ENCODE assay signal across 21 mouse cellular contexts in genomic region chr8:125778919-125779318, GRCm38 (mm10). TPM values are rescaled to one million over a fixed set of nuclear protein-coding genes. Genes with fewer than 3 reads are reported as not detected.
DNase-seq lines count a peak whose midpoint lies in the region; ATAC-seq lines count a peak whose summit lies in the region.
"Had no signal": no experiment of that assay in that cellular context is flagged by ENCODE, and none has a peak within 500 bp of the region (broad histone marks: within the 10 kb centered on the region; RNA-seq: fewer than 3 reads in every experiment).

No protein-coding gene starts in this region.

- no peak overlapping the region for H3K27ac ChIP-seq in forebrain, embryonic 12.5 days
- H3K27ac ChIP-seq in forebrain, embryonic 15.5 days (replicated peaks) = no peak overlapping the region
- H3K27ac ChIP-seq: hindbrain, embryonic 15.5 days; limb, embryonic 13.5 days; midbrain, embryonic 12.5 days; neural tube, embryonic 13.5 days had no signal

- H3K4me3 ChIP-seq in forebrain, embryonic 12.5 days (replicated peaks) = no peak overlapping the region
- H3K4me3 ChIP-seq in forebrain, embryonic 15.5 days = no peak overlapping the region
- H3K4me3 ChIP-seq: hindbrain, embryonic 15.5 days; limb, embryonic 13.5 days; midbrain, embryonic 12.5 days; neural tube, embryonic 13.5 days had no signal

- H3K27me3 ChIP-seq in forebrain, embryonic 12.5 days = no peaks in the 10 kb centered on the region
- no peaks in the 10 kb centered on the region for H3K27me3 ChIP-seq in forebrain, embryonic 15.5 days
- H3K27me3 ChIP-seq: hindbrain, embryonic 15.5 days; limb, embryonic 13.5 days; midbrain, embryonic 12.5 days; neural tube, embryonic 13.5 days had no signal

- 92% methylated on average over 5 of the region's 5 CpGs for WGBS in forebrain, embryonic 12.5 days
- WGBS in forebrain, embryonic 15.5 days = 93% methylated on average over 5 of the region's 5 CpGs

- no peaks in the 10 kb centered on the region for H3K36me3 ChIP-seq in forebrain, embryonic 12.5 days (replicated peaks)
- no peaks in the 10 kb centered on the region for H3K36me3 ChIP-seq in forebrain, embryonic 15.5 days
- H3K36me3 ChIP-seq: hindbrain, embryonic 15.5 days; limb, embryonic 13.5 days; midbrain, embryonic 12.5 days; neural tube, embryonic 13.5 days had no signal

- 0 out of 2 replicates have a peak, but pooled peaks have one; percentile 53 for ATAC-seq in forebrain, embryonic 12.5 days (ENCODE audit: low FRiP score)
- no peak for ATAC-seq in forebrain, embryonic 15.5 days (replicated peaks)
- ATAC-seq in megakaryocyte, adult 5-6 weeks (ENCODE audit: poor library complexity, severe bottlenecking) = no peak
- ATAC-seq: intestine, embryonic 16.5 days; lung, postnatal 0 days had no signal

- no peak overlapping the region for H3K9ac ChIP-seq in forebrain, embryonic 12.5 days
- no peak overlapping the region for H3K9ac ChIP-seq in forebrain, embryonic 15.5 days (replicated peaks)
- H3K9ac ChIP-seq: hindbrain, embryonic 15.5 days; limb, embryonic 13.5 days; midbrain, embryonic 12.5 days; neural tube, embryonic 13.5 days had no signal

- 0 out of 2 replicates have a peak, but pooled peaks cover 3% of the 10 kb centered on the region for H3K4me1 ChIP-seq in forebrain, embryonic 12.5 days
- H3K4me1 ChIP-seq in forebrain, embryonic 15.5 days = no peaks in the 10 kb centered on the region
- H3K4me1 ChIP-seq: hindbrain, embryonic 15.5 days; midbrain, embryonic 12.5 days; neural tube, embryonic 13.5 days had no signal

- no peaks in the 10 kb centered on the region for H3K9me3 ChIP-seq in forebrain, embryonic 12.5 days
- no peaks in the 10 kb centered on the region for H3K9me3 ChIP-seq in forebrain, embryonic 15.5 days
- H3K9me3 ChIP-seq: hindbrain, embryonic 15.5 days; limb, embryonic 13.5 days; midbrain, embryonic 12.5 days; neural tube, embryonic 13.5 days had no signal

- no peak overlapping the region for H3K4me2 ChIP-seq in forebrain, embryonic 12.5 days
- H3K4me2 ChIP-seq in forebrain, embryonic 15.5 days (replicated peaks) = no peak overlapping the region
- H3K4me2 ChIP-seq: hindbrain, embryonic 15.5 days; limb, embryonic 13.5 days; midbrain, embryonic 12.5 days; neural tube, embryonic 13.5 days had no signal

- peak; percentile 14 for DNase-seq in thymus, postnatal 14 days
- no peak for DNase-seq in thymus, postnatal 36 days
- peak; percentile 55 for DNase-seq in WW6 (ENCODE audit: low read depth, low spot score)
- no peak for DNase-seq in left cerebral cortex, adult 11 months (ENCODE audit: low spot score)
- DNase-seq: B cell, adult 2 months; cerebellum, adult 18-20 months; cerebellum, postnatal 36 days; heart, postnatal 14 days; kidney, postnatal 36 days; layer of hippocampus, adult 9-11 months; right cerebral cortex, adult 18-20 months; thymus, adult 2 months had no signal

RNA-seq across cellular contexts. Expression of gene Ntpcr, which starts 49.2 kb away (rescaled TPM):
- polyA plus RNA-seq in forebrain, embryonic 12.5 days (2016; fragmentation: Nextera tagmentation; extraction: Ambion mirVana) = 17.1 and 20.0 TPM in 2 replicates
- polyA plus RNA-seq in forebrain, embryonic 15.5 days (2015; fragmentation: Nextera tagmentation; extraction: Ambion mirVana) = 26.5 and 28.0 TPM in 2 replicates
- total RNA-seq in megakaryocyte, adult 5-6 weeks (2015) = 33.0 and 33.3 TPM in 2 replicates
- 15.8 and 18.8 TPM in 2 replicates for total RNA-seq in megakaryocyte, adult 5-6 weeks (2017)

Comparison
In these comparisons a context has a peak if more than half of its experiments do, and no peak if none do; other contexts are left out.
1. DNase-seq: peak in thymus, postnatal 14 days (single experiment) and WW6 (single experiment); none in thymus, postnatal 36 days (0 of 2) and left cerebral cortex, adult 11 months (single experiment).